Mouse (Mus musculus): ENCODE results near the gene Tmem63a. TPM values are rescaled to one million over a fixed set of nuclear protein-coding genes. Genes with fewer than 3 reads are reported as not detected.

Gene Tmem63a
- polyA plus RNA-seq, 1 experiment from 2014 or later: 1.2 TPM

Other genes starting within 250 kb of the Tmem63a start
- 0.15 and 0.32 TPM in 2 replicates for gene Mixl1, start 245.3 kb upstream of the Tmem63a start, polyA plus RNA-seq (2015; fragmentation: Nextera tagmentation; extraction: Ambion mirVana)
- 22.4 and 23.9 TPM in 2 replicates for gene Acbd3, start 216.3 kb upstream of the Tmem63a start, polyA plus RNA-seq (2015; fragmentation: Nextera tagmentation; extraction: Ambion mirVana)
- 2,888 and 3,200 TPM in 2 replicates for gene H3f3a, start 128.4 kb upstream of the Tmem63a start, polyA plus RNA-seq (2015; fragmentation: Nextera tagmentation; extraction: Ambion mirVana)
- 32.1 and 32.9 TPM in 2 replicates for gene Sde2, start 91.2 kb upstream of the Tmem63a start, polyA plus RNA-seq (2015; fragmentation: Nextera tagmentation; extraction: Ambion mirVana)
- 4.7 and 5.0 TPM in 2 replicates for gene Lefty2, start 49.2 kb upstream of the Tmem63a start, polyA plus RNA-seq (2015; fragmentation: Nextera tagmentation; extraction: Ambion mirVana)
- 68.3 and 71.7 TPM in 2 replicates for gene Pycr2, start 38.1 kb upstream of the Tmem63a start, polyA plus RNA-seq (2015; fragmentation: Nextera tagmentation; extraction: Ambion mirVana)
- gene Lefty1, start 7.3 kb upstream of the Tmem63a start, polyA plus RNA-seq (2015; fragmentation: Nextera tagmentation; extraction: Ambion mirVana): 0.26 TPM in 1 of 2 replicates, not detected in the other
- 5.7 and 8.2 TPM in 2 replicates for gene Ephx1, start 78.6 kb downstream of the Tmem63a start, polyA plus RNA-seq (2015; fragmentation: Nextera tagmentation; extraction: Ambion mirVana)
- 0.17 TPM in 1 of 2 replicates, not detected in the other for gene 9130409I23Rik, start 108.9 kb downstream of the Tmem63a start, polyA plus RNA-seq (2015; fragmentation: Nextera tagmentation; extraction: Ambion mirVana)
- 48.6 and 50.3 TPM in 2 replicates for gene Nvl, start 201.9 kb downstream of the Tmem63a start, polyA plus RNA-seq (2015; fragmentation: Nextera tagmentation; extraction: Ambion mirVana)
- gene Cnih4, start 202.3 kb downstream of the Tmem63a start, polyA plus RNA-seq (2015; fragmentation: Nextera tagmentation; extraction: Ambion mirVana): 42.2 and 49.1 TPM in 2 replicates